Mouse (Mus musculus) MEL (cell line): ENCODE results near the gene Leng8. TPM values are rescaled to one million over a fixed set of nuclear protein-coding genes. Genes with fewer than 3 reads are reported as not detected.

Source experiments
- polyA plus RNA-seq, 2 experiments: library from polyadenylated mRNA; stranded (reverse) in 1 of 2; unstranded in 1 of 2; fragments of >175 nt in 1 of 2; fragments of >200 nt in 1 of 2; gene quantifications; 2 replicates each; pipeline versions ENCODE4 v1.2.1 to v1.2.4; 2012; ENCODE audit warnings: low replicate concordance in 2 of 2, low read depth in 1 of 2; ENCODE audit not compliant: insufficient read length in 2 of 2, insufficient read depth in 1 of 2, missing spikeins in 1 of 2
- total RNA-seq: library from RNA; depleted of rRNA; stranded (reverse); fragments of 300-350 nt; gene quantifications from 2 replicates; pipeline ENCODE4 v1.2.3, GENCODE M21; 2012; rRNA removed

Leng8 gene
- total and polyA plus RNA-seq, 3 experiments, result 28.2 to 89.9 TPM; not detected in 1

Other genes starting within 250 kb of the Leng8 start
- gene Gm14548, start 238.9 kb upstream of the Leng8 start, total RNA-seq, result 0.04 and 0.16 TPM in 2 replicates
- gene Gm14548, start 238.9 kb upstream of the Leng8 start, polyA plus RNA-seq, result under 1 TPM in 1 of 2 experiments, not detected in 1; 0.13 TPM
- gene Lilra6, start 221.5 kb upstream of the Leng8 start, total RNA-seq, result 0.04 TPM in 1 of 2 replicates, not detected in the other
- gene Lilra6, start 221.5 kb upstream of the Leng8 start, polyA plus RNA-seq, result under 1 TPM in 1 of 2 experiments, not detected in 1; 0.19 TPM
- gene Lair1, start 73.8 kb upstream of the Leng8 start, total RNA-seq, result 0.15 and 0.42 TPM in 2 replicates
- under 1 TPM in 1 of 2 experiments, not detected in 1; 0.31 TPM for gene Lair1, start 73.8 kb upstream of the Leng8 start, polyA plus RNA-seq
- 0.15 and 0.20 TPM in 2 replicates for gene Ttyh1, start 17.6 kb upstream of the Leng8 start, total RNA-seq
- gene Ttyh1, start 17.6 kb upstream of the Leng8 start, polyA plus RNA-seq, result under 1 TPM in 1 of 2 experiments, not detected in 1; 0.26 TPM
- 1.0 and 1.5 TPM in 2 replicates for gene Leng9, start 13.3 kb downstream of the Leng8 start, total RNA-seq
- 1 to 10 TPM in 1 of 2 experiments, not detected in 1; 1.7 TPM for gene Leng9, start 13.3 kb downstream of the Leng8 start, polyA plus RNA-seq
- not detected in 2 replicates for gene Cdc42ep5, start 27.8 kb downstream of the Leng8 start, total RNA-seq
- gene Cdc42ep5, start 27.8 kb downstream of the Leng8 start, polyA plus RNA-seq, result under 1 TPM in 1 of 2 experiments, not detected in 1; 0.24 TPM
- gene Lilra5, start 100.7 kb downstream of the Leng8 start, total RNA-seq, result not detected in 2 replicates
- gene Lilra5, start 100.7 kb downstream of the Leng8 start, polyA plus RNA-seq, result not detected
- gene Ncr1, start 200.7 kb downstream of the Leng8 start, total RNA-seq, result not detected in 2 replicates
- not detected for gene Ncr1, start 200.7 kb downstream of the Leng8 start, polyA plus RNA-seq